Mouse (Mus musculus) CD4-positive, CD25-positive, alpha-beta regulatory T cell (primary cell): ENCODE results near the gene Abhd17a. TPM values are rescaled to one million over a fixed set of nuclear protein-coding genes. Genes with fewer than 3 reads are reported as not detected.

ENCODE experiments used
- polyA plus RNA-seq: library from polyadenylated mRNA; unstranded; fragments of 100-300 nt; shearing (Covaris generic); gene quantifications from one replicate; pipeline ENCODE4 v1.2.1, GENCODE M21; 2017

The Abhd17a gene
- 152 TPM for polyA plus RNA-seq

DNA sequence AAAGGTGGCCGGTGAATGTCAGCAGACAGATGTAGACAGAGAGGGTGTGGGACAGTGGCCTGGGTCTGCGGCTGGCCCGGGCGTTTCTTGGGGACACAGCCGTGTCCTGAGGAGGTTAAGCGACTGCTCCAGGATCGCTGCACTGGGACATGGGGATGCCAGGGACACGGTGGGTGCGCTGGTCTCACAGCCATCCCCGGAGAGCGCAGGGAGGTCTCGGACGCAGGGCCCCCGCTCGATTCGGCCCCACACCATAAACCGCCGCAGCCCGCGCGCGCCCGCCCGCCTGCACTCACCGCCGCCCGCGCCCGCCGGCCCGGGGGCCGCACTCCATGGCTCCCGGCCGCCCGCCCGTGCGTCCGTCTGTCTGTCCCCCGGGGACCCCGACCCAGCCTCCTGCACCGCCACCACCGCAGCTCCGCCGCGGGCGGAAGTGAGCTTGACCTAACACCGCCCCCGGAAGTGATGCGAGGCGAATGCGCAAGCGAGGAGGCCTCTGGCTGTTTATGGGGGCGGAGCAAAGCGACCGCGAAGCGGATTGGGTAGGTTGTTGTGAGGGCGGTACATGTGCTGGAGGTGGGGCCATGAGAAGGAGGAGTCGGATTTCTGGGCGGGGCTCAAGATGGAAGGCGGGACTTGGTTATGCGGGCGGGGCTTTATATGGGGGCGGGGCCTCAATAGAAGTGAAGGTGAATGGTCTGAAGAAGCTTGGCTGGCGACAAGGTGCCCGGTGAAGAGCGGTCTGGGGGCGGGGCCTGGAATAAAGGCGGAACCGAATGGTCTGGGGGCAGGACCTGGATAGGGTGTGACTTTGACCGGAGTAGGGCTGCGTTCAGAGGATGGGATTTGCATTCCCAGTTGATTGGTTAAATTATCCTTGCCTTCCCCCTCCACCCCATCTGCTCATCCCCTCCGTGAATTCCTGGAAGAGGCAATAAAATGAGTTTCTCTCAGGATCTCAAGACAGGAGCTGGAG, at the start of gene Abhd17a:
TSS of gene Abhd17a (minus strand) at position 463 of the 976 bp plus-strand sequence.

GRCm38 (mm10) chr10:80622661-80623456, 32.7 kb upstream of the Abhd17a start, which contains the start of gene Csnk1g2:
Gene Csnk1g2 (plus strand): TSS chr10:80622838.

GRCm38 (mm10) chr10:80605721-80606120, 15.6 kb upstream of the Abhd17a start, which contains the start of gene Gm49322:
Gene Gm49322 (plus strand): TSS chr10:80606021.

GRCm38 (mm10) chr10:80602698-80603325, 12.7 kb upstream of the Abhd17a start, which contains the start of the genes Scamp4 and Adat3:
Gene Scamp4 (plus strand): TSS chr10:80602872.
Gene Adat3 (plus strand): TSS chr10:80602880.

GRCm38 (mm10) chr10:80577195-80578130, 12.7 kb downstream of the Abhd17a start, which contains the start of gene Klf16:
Gene Klf16 (minus strand): TSS chr10:80577321.

DNA sequence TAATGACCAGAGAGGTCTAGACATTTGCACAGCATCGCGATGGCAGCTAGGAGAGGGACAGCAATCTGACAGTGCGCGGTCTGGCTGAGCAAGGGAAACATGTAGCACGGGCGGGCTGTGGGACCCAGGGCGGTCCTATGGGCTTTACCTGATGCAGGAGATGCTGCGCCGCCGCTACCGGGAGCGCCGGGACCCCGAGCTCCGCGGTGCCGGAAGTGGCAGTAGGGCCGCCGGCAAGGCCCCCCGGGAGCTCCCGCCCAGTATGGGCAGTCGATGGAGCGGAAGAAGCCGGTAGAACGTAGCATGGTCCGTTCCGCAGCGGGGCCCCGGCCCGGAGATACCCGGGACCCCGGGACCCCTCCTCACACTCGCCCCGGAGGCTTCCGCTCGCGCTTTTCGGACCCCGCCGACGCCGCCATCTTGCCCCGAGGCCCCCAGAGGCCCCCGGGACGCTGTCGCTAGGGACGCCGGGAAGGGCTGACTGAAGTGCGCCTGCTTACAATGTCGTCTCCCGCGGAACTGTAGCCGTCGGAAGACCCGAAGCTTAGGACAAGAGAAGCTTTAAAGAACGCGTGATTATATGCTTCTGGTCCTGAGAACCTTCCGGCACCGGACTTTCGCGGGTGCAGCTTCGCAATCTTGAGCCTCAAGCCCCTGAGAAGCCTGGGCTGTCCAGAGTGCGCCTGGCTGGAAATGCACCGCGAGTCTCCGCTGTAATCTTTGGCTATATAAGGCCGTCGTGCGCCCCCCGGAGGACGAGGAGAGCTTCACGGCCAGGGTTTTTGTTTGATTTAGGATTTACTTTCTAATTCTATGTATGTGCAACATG, 28.8 kb downstream of the Abhd17a start, which contains the start of gene Rexo1:
TSS of gene Rexo1 (minus strand) at position 445 of the 829 bp plus-strand sequence.

GRCm38 (mm10) chr10:80538710-80539394, 51.3 kb downstream of the Abhd17a start, which contains the start of gene Atp8b3:
Gene Atp8b3 (minus strand): TSS chr10:80539124.

Other genes with a start within 250 kb of the Abhd17a start
- gene Adamtsl5, start 241.9 kb downstream of the Abhd17a start, polyA plus RNA-seq, result not detected
- gene Plk5, start 233.9 kb downstream of the Abhd17a start, polyA plus RNA-seq, result not detected
- 8.7 TPM for gene Mex3d, start 202.7 kb downstream of the Abhd17a start, polyA plus RNA-seq
- gene Mbd3, start 190.8 kb downstream of the Abhd17a start, polyA plus RNA-seq, result 184 TPM
- 234 TPM for gene Uqcr11, start 183.5 kb downstream of the Abhd17a start, polyA plus RNA-seq
- 132 TPM for gene Tcf3, start 156.7 kb downstream of the Abhd17a start, polyA plus RNA-seq
- not detected for gene Onecut3, start 95.5 kb downstream of the Abhd17a start, polyA plus RNA-seq
- 0.04 TPM for gene Atp8b3, start 51.2 kb downstream of the Abhd17a start, polyA plus RNA-seq
- gene Rexo1, start 28.8 kb downstream of the Abhd17a start, polyA plus RNA-seq, result 62.2 TPM
- gene Klf16, start 13.0 kb downstream of the Abhd17a start, polyA plus RNA-seq, result 13.2 TPM
- gene Scamp4, start 12.5 kb upstream of the Abhd17a start, polyA plus RNA-seq, result 115 TPM
- 5.7 TPM for gene Adat3, start 12.5 kb upstream of the Abhd17a start, polyA plus RNA-seq
- gene Gm49322, start 15.7 kb upstream of the Abhd17a start, polyA plus RNA-seq, result 9.3 TPM
- gene Csnk1g2, start 32.5 kb upstream of the Abhd17a start, polyA plus RNA-seq, result 306 TPM
- gene Btbd2, start 66.7 kb upstream of the Abhd17a start, polyA plus RNA-seq, result 43.9 TPM
- gene Mknk2, start 87.8 kb upstream of the Abhd17a start, polyA plus RNA-seq, result 212 TPM
- gene Mob3a, start 111.6 kb upstream of the Abhd17a start, polyA plus RNA-seq, result 325 TPM
- gene Izumo4, start 111.8 kb upstream of the Abhd17a start, polyA plus RNA-seq, result 156 TPM
- 71.7 TPM for gene Ap3d1, start 151.9 kb upstream of the Abhd17a start, polyA plus RNA-seq
- 17.6 TPM for gene Dot1l, start 164.9 kb upstream of the Abhd17a start, polyA plus RNA-seq
- gene Sf3a2, start 207.9 kb upstream of the Abhd17a start, polyA plus RNA-seq, result 74.2 TPM
- 275 TPM for gene Plekhj1, start 208.3 kb upstream of the Abhd17a start, polyA plus RNA-seq
- gene Amh, start 214.9 kb upstream of the Abhd17a start, polyA plus RNA-seq, result not detected
- gene Jsrp1, start 223.2 kb upstream of the Abhd17a start, polyA plus RNA-seq, result not detected
- gene Oaz1, start 236.3 kb upstream of the Abhd17a start, polyA plus RNA-seq, result 1,936 TPM